Mouse (Mus musculus): ENCODE measurements around the gene Khdc1b. TPM values are rescaled to one million over a fixed set of nuclear protein-coding genes. Genes with fewer than 3 reads are reported as not detected.

The Khdc1b gene
- polyA plus RNA-seq (2012; ENCODE audit: low replicate concordance): not detected in 2 replicates

DNA sequence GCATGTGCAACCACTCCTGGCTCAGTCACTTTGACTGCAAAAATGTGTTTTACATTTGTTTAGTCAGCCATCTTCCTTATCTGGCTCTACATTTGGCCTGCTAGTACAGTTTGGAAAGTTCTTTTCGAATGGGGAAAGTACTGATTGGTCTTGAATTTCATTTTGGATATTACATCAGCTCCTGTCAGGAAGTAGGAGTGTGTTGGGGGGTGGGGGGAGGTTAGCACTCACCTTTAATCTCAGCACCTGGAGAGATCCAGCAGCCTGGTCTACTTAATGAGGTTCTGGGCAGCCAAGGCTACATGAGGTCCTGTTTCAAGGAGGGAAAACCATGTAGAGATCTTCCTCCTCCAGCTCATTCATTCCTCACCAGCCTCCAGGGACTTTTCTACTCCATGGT lies at the start of gene Khdc1b:
TSS of gene Khdc1b (plus strand) at position 301 of the 400 bp plus-strand sequence.

GRCm38 (mm10) chr1:21349341-21349740 lies 34.0 kb upstream of the Khdc1b start, which contains the start of gene Khdc1a:
Gene Khdc1a (plus strand): TSS chr1:21349641.

DNA sequence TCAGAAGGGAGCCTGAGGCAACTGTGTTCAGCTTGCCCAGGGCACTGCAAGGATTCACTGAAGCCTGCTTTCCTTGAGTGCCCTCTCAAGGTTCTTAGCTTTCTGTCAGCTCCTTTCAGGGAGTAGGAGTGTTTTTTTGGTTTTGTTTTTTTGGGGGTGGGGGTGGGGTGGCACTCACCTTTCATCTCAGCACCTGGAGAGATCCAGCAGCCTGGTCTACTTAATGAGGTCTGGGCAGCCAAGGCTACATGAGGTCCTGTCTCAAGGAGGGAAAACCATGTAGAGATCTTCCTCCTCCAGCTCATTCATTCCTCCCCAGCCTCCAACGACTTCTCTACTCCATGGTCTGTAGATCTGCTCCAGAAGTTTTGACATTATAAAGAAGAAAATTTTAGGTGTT lies 15.3 kb upstream of the Khdc1b start, which contains the start of gene Khdc1c:
TSS of gene Khdc1c (plus strand) at position 301 of the 400 bp plus-strand sequence.

Other genes with a start within 250 kb of the Khdc1b start
- 0.41 TPM in 1 of 2 replicates, not detected in the other for gene Tmem14a, start 165.0 kb upstream of the Khdc1b start, polyA plus RNA-seq (2012; ENCODE audit: low replicate concordance)
- 0.16 TPM in 1 of 2 replicates, not detected in the other for gene Gsta3, start 143.0 kb upstream of the Khdc1b start, polyA plus RNA-seq (2012; ENCODE audit: low replicate concordance)
- not detected in 2 replicates for gene Khdc1a, start 33.9 kb upstream of the Khdc1b start, polyA plus RNA-seq (2012; ENCODE audit: low replicate concordance)
- gene Khdc1c, start 15.2 kb upstream of the Khdc1b start, polyA plus RNA-seq (2012; ENCODE audit: low replicate concordance): not detected in 2 replicates

Measured in leukemia stem cell, adult 10-12 weeks (primary cell).